9 mouse cellular contexts compared by ENCODE assay signal in the genomic region with DNA sequence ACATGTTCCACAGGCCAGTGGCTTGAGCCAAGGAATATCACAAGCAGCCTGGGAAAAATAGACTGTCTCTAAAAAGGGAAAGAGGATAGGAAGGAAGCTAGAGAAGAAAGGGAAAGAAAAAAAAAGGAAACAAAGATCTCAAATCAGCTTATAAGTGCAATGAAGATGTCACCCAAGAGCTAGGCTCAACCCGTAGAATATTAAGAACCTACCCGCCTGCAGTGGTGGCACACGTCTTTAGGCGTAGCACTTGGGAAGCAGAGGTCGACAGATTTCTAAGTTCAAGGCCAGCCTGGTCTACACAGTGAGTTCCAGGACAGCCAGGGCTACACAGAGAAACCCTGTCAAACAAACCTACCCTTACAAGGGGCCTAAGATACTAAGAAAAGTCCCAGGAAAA. TPM values are rescaled to one million over a fixed set of nuclear protein-coding genes. Genes with fewer than 3 reads are reported as not detected.
A peak's percentile ranks its signal among the peaks of the same experiment; 100 is the strongest.
DNase-seq lines count a peak whose midpoint lies in the region; ATAC-seq and TF ChIP-seq lines count a peak whose summit lies in the region.
"Had no signal": no experiment of that assay in that cellular context is flagged by ENCODE, and none has a peak within 500 bp of the region (broad histone marks: within the 10 kb centered on the region; RNA-seq: fewer than 3 reads in every experiment).

No protein-coding gene starts in this region.

- H3K4me2 ChIP-seq in kidney, embryonic 14.5 days (replicated peaks; ENCODE audit: low read depth, low read length) = peak overlapping the region; percentile 59
- peak overlapping the region; percentile 79 for H3K4me2 ChIP-seq in intestine, embryonic 14.5 days (ENCODE audit: low read length)
- H3K4me2 ChIP-seq in midbrain, embryonic 14.5 days (ENCODE audit: low read length) = peak overlapping the region; percentile 77

- no peak overlapping the region for H3K27ac ChIP-seq in kidney, embryonic 14.5 days (ENCODE audit: low read depth, low read length)
- no peak overlapping the region for H3K27ac ChIP-seq in cortical plate, adult 2 months (ENCODE audit: insufficient read depth, low read length)
- no peak overlapping the region for H3K27ac ChIP-seq in intestine, embryonic 14.5 days (ENCODE audit: low read depth)
- H3K27ac ChIP-seq in midbrain, embryonic 14.5 days (replicated peaks; ENCODE audit: low read depth, low read length) = no peak overlapping the region

- DNase-seq in kidney, adult 11 months = no peak
- no peak for DNase-seq in intestine, embryonic 14.5 days (ENCODE audit: low spot score)
- DNase-seq in midbrain, embryonic 14.5 days = no peak
- DNase-seq in ovary, postnatal 14 days (ENCODE audit: low spot score) = no peak
- DNase-seq in frontal cortex, postnatal 14 days (ENCODE audit: low spot score in 2 of 2) = no peak
- no peak for DNase-seq in right cerebral cortex, postnatal 14 days
- DNase-seq: lung, postnatal 14 days had no signal

- 0 out of 2 replicates have a peak, but pooled peaks cover 5% of the 10 kb centered on the region for H3K36me3 ChIP-seq in kidney, embryonic 14.5 days (ENCODE audit: control insufficient read depth, insufficient read depth, low read length)
- peaks cover 11% of the 10 kb centered on the region; the same call in 1 of the 2 replicates for H3K36me3 ChIP-seq in intestine, embryonic 14.5 days (ENCODE audit: control insufficient read depth, insufficient read depth, low read length)
- H3K36me3 ChIP-seq in midbrain, embryonic 14.5 days (ENCODE audit: control insufficient read depth, insufficient read depth, low read length) = peaks cover 6% of the 10 kb centered on the region; the same call in 1 of the 2 replicates

- H3K9ac ChIP-seq in kidney, embryonic 14.5 days (ENCODE audit: low read depth, low read length) = peak overlapping the region; percentile 88; the same call in 1 of the 2 replicates
- H3K9ac ChIP-seq in intestine, embryonic 14.5 days (ENCODE audit: low read length) = no peak overlapping the region; the same call in 1 of the 2 replicates
- H3K9ac ChIP-seq in midbrain, embryonic 14.5 days (replicated peaks; ENCODE audit: low read length) = no peak overlapping the region

- H3K4me1 ChIP-seq in kidney, embryonic 14.5 days (ENCODE audit: control insufficient read depth, insufficient read depth, low read length) = peaks cover 6% of the 10 kb centered on the region
- no peaks in the 10 kb centered on the region for H3K4me1 ChIP-seq in cortical plate, adult 2 months (ENCODE audit: control insufficient read depth, insufficient read depth, low read length)
- peaks cover 16% of the 10 kb centered on the region for H3K4me1 ChIP-seq in intestine, embryonic 14.5 days (replicated peaks; ENCODE audit: control insufficient read depth, insufficient read depth, low read length)
- peaks cover 18% of the 10 kb centered on the region for H3K4me1 ChIP-seq in midbrain, embryonic 14.5 days (ENCODE audit: control insufficient read depth, insufficient read depth, low read length)

- ATAC-seq in kidney, embryonic 14.5 days (ENCODE audit: low FRiP score, low TSS enrichment) = no peak
- no peak for ATAC-seq in intestine, embryonic 14.5 days (replicated peaks; ENCODE audit: low FRiP score, low TSS enrichment, low read depth)
- no peak for ATAC-seq in midbrain, embryonic 14.5 days (ENCODE audit: low FRiP score, low TSS enrichment)

- no peak for TF ChIP-seq POLR2A in cortical plate, adult 2 months (IDR thresholded peaks at IDR 0.05; ENCODE audit: extremely low read depth, insufficient read depth, low read length)

- peak overlapping the region; percentile 82; the same call in 1 of the 2 replicates for H3K4me3 ChIP-seq in kidney, embryonic 14.5 days (ENCODE audit: low read length)
- H3K4me3 ChIP-seq in cortical plate, adult 2 months (ENCODE audit: insufficient read depth, low read length) = peak overlapping the region; percentile 64; the same call in 1 of the 2 replicates
- H3K4me3 ChIP-seq in intestine, embryonic 14.5 days (ENCODE audit: low read depth, low read length) = peak overlapping the region; percentile 70; the same call in 1 of the 2 replicates
- H3K4me3 ChIP-seq in midbrain, embryonic 14.5 days (replicated peaks; ENCODE audit: low read depth, low read length) = 0 out of 2 replicates have a peak overlapping the region, but pooled peaks have one; percentile 91

- no peaks in the 10 kb centered on the region for H3K27me3 ChIP-seq in kidney, embryonic 14.5 days (ENCODE audit: control insufficient read depth, insufficient read depth, low read length)
- no peaks in the 10 kb centered on the region for H3K27me3 ChIP-seq in intestine, embryonic 14.5 days (replicated peaks; ENCODE audit: control insufficient read depth, insufficient read depth, low read length)
- H3K27me3 ChIP-seq in midbrain, embryonic 14.5 days (ENCODE audit: control insufficient read depth, insufficient read depth, low read length) = no peaks in the 10 kb centered on the region

- WGBS in kidney, embryonic 14.5 days = 89% methylated on average over 5 of the region's 5 CpGs
- WGBS in intestine, embryonic 14.5 days = 83% methylated on average over 5 of the region's 5 CpGs
- 84% methylated on average over 5 of the region's 5 CpGs for WGBS in midbrain, embryonic 14.5 days

- no peak for TF ChIP-seq CTCF in cortical plate, adult 2 months (IDR thresholded peaks at IDR 0.05; ENCODE audit: extremely low read depth, insufficient read depth, low read length)

- no peaks in the 10 kb centered on the region for H3K9me3 ChIP-seq in kidney, embryonic 14.5 days (ENCODE audit: control insufficient read depth, low read length)
- H3K9me3 ChIP-seq in intestine, embryonic 14.5 days (ENCODE audit: control insufficient read depth, low read length) = no peaks in the 10 kb centered on the region
- no peaks in the 10 kb centered on the region for H3K9me3 ChIP-seq in midbrain, embryonic 14.5 days (ENCODE audit: control insufficient read depth, low read length)

RNA-seq across cellular contexts. Expression of a gene that starts 0.9 kb away (rescaled TPM):
- polyA plus RNA-seq in kidney, embryonic 14.5 days (2014; fragmentation: Nextera tagmentation; extraction: Ambion mirVana) = 22.6 and 25.7 TPM in 2 replicates
- polyA plus RNA-seq in cortical plate, adult 2 months (2012; rRNA removed) = 56.6 and 61.4 TPM in 2 replicates
- 24.1 and 24.8 TPM in 2 replicates for polyA plus RNA-seq in intestine, embryonic 14.5 days (2014; fragmentation: Nextera tagmentation; extraction: Ambion mirVana)
- polyA plus RNA-seq in midbrain, embryonic 14.5 days (2014; fragmentation: Nextera tagmentation; extraction: Ambion mirVana) = 24.3 and 28.7 TPM in 2 replicates

RNA-seq across cellular contexts. Expression of a gene that starts 19.7 kb away (rescaled TPM):
- polyA plus RNA-seq in kidney, embryonic 14.5 days (2014; fragmentation: Nextera tagmentation; extraction: Ambion mirVana) = 8.7 and 13.0 TPM in 2 replicates
- 24.3 and 26.4 TPM in 2 replicates for polyA plus RNA-seq in cortical plate, adult 2 months (2012; rRNA removed)
- polyA plus RNA-seq in intestine, embryonic 14.5 days (2014; fragmentation: Nextera tagmentation; extraction: Ambion mirVana) = 9.7 and 10.1 TPM in 2 replicates
- 8.3 and 8.6 TPM in 2 replicates for polyA plus RNA-seq in midbrain, embryonic 14.5 days (2014; fragmentation: Nextera tagmentation; extraction: Ambion mirVana)

RNA-seq across cellular contexts. Expression of a gene that starts 40.8 kb away (rescaled TPM):
- polyA plus RNA-seq in kidney, embryonic 14.5 days (2014; fragmentation: Nextera tagmentation; extraction: Ambion mirVana) = 35.6 and 40.0 TPM in 2 replicates
- polyA plus RNA-seq in cortical plate, adult 2 months (2012; rRNA removed) = 17.0 and 18.7 TPM in 2 replicates
- 74.2 and 74.5 TPM in 2 replicates for polyA plus RNA-seq in intestine, embryonic 14.5 days (2014; fragmentation: Nextera tagmentation; extraction: Ambion mirVana)
- polyA plus RNA-seq in midbrain, embryonic 14.5 days (2014; fragmentation: Nextera tagmentation; extraction: Ambion mirVana) = 7.3 and 9.1 TPM in 2 replicates

RNA-seq across cellular contexts. Expression of a gene that starts 41.6 kb away (rescaled TPM):
- 28.7 and 38.1 TPM in 2 replicates for polyA plus RNA-seq in kidney, embryonic 14.5 days (2014; fragmentation: Nextera tagmentation; extraction: Ambion mirVana)
- polyA plus RNA-seq in cortical plate, adult 2 months (2012; rRNA removed) = 15.8 and 17.5 TPM in 2 replicates
- 23.9 and 27.8 TPM in 2 replicates for polyA plus RNA-seq in intestine, embryonic 14.5 days (2014; fragmentation: Nextera tagmentation; extraction: Ambion mirVana)
- polyA plus RNA-seq in midbrain, embryonic 14.5 days (2014; fragmentation: Nextera tagmentation; extraction: Ambion mirVana) = 22.5 and 30.0 TPM in 2 replicates
